Mouse (Mus musculus) embryo, embryonic 10 days (tissue): ENCODE measurements at regions not wholly inside any gene's neighbourhood (a gene's known extent, or its start where the extent isn't known, plus 50 kb on each side); places are given as distances from the start of the nearest gene placed in this dataset.

Source experiments
- DNase-seq: peaks from one replicate; pipeline ENCODE4 v3.0.0-alpha.2; 2015; ENCODE audit warnings: low spot score

GRCm38 (mm10) chr2:148622216-148622615, 50.2 kb upstream of the Nxt1 start:
- DNase-seq, result no peak

- DNase-seq, result no peak
These were observed 60.5 kb upstream of the Nxt1 start for GRCm38 (mm10) chr2:148611911-148612310.

DNA sequence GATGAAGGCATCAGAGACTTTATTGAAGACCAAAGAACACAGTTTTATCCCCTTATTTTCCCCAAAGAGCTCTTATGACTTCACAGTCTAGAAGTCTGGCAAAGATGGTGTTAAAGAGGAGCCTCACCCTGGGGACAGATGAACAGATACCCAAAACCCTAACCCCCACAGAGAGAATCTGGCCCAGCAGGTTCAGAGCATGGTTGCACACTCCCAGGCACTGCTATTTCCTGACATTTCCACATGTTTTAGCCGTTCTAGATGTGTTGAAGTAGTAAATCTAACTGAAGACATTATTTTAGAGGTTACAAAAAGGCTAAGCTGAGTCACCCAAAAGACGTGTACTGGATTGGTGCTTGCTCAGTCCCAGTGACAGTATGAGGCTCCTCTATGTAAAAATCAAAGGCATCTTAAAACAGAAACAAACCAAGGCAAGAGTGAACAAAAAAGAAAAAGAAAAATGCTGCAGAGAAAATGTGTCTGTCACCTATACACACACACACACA, 66.9 kb upstream of the Nxt1 start:
- no peak for DNase-seq

DNA sequence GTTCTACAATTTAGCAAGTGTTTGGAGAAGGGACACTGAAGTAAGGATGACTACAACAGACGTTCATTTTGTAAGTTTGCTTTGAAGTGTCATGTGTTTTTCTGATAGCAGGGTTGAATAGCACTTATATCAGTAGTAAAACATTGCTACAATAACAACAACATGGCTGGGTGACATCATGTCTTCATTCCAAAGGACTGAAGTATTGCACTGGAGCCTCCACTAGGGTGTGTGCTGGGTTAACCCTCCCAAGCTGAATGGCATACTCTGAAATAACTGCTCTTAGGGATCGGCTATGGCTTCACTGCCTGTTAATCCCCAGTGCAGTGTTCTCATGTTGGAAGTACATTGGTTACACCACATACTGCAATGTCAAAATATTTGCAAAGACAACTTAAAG, 68.5 kb upstream of the Nxt1 start:
- DNase-seq, result no peak

- DNase-seq, result no peak
These were observed 69.1 kb upstream of the Nxt1 start for GRCm38 (mm10) chr2:148603315-148603714.

GRCm38 (mm10) chr2:148599498-148599897, 72.9 kb upstream of the Nxt1 start:
- no peak for DNase-seq

DNA sequence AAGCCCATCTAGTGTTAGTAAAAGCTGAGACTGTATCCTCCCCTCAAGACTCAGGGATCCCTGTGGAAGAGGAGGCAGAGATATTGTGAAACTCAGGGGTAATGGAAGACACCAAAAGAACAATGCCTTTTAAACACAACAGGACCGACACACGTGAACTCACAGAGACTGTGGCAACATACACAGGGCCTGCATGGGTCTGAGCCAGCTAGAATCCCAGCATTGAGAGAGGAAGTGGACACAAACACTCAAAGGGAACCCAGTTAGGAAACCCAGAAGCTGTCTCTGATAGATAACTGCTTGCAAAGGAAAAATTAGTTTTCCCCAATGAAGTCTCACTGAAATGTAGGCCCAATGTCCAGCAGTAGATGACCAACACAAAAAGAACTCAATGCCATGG, 75.4 kb upstream of the Nxt1 start:
- no peak for DNase-seq

GRCm38 (mm10) chr2:148585721-148586335, 86.6 kb upstream of the Nxt1 start:
- no peak for DNase-seq

GRCm38 (mm10) chr2:148582208-148582607, 90.2 kb upstream of the Nxt1 start:
- DNase-seq, result no peak

DNA sequence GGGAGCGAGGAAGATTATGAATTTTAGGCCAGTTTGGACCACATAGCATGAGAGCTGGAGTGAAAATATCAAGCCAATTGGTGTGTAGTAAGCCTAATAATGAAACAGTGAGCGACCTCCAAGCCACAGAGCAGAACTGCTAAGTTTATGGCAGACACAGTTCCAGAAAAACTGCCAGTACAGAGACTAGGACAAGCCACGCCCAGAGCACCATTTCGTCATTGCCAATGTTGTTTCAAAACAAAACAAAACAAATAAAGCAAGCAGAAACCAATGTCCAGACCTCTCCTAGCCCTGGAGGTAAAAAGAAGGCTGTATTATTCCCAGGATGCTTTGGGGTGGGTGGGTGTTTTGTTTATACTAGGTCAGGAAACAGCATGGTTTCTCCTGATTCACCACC, 90.7 kb upstream of the Nxt1 start:
- no peak for DNase-seq

- DNase-seq, result peak; percentile 81
These were observed 92.0 kb upstream of the Nxt1 start for GRCm38 (mm10) chr2:148580286-148580966.

- no peak for DNase-seq
These were observed 92.8 kb upstream of the Nxt1 start for GRCm38 (mm10) chr2:148579564-148579963.

- DNase-seq, result no peak
These were observed 93.4 kb upstream of the Nxt1 start for GRCm38 (mm10) chr2:148579027-148579426.

DNA sequence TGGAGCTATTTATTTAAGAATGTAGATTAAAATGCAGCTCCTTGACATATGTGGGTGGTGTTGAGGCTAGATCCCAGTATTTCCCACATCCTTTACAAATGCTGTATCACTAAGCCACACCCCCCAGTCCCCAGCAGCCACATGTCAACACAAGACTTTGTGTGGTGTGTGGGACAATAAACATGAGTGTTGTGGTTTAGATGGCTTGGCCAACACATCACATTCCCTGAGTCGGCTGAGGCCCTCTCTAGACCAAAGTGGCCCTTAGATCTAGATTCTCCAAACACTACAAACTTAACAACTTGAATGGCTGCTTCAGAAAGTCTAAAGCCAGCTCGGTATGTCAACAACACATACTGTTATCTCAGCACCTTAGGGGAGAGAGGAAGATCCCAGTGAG, 94.2 kb upstream of the Nxt1 start:
- no peak for DNase-seq

DNA sequence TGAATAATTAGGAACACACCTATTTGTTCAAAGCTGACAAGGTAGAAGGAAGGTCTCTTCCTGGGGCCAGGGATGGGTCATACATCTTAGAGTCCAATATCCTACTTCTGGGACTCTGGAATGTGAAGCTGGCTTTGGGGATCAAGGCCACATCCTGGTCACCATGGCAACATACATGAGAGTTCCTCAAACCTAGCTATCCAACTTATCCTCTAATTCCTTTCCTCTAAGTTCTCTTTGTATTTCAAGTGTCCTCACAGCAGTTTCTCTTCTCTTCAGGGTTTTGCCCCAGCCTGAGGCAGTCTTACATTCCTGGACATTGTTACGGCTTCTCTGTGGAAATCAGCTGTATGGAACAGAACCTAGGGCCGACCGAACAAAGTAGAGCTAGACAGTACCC, 97.0 kb upstream of the Nxt1 start:
- DNase-seq, result peak; percentile 6

GRCm38 (mm10) chr2:148572165-148572564, 100.2 kb upstream of the Nxt1 start:
- peak; percentile 86 for DNase-seq

GRCm38 (mm10) chr2:148571616-148572015, 100.8 kb upstream of the Nxt1 start:
- no peak for DNase-seq

DNA sequence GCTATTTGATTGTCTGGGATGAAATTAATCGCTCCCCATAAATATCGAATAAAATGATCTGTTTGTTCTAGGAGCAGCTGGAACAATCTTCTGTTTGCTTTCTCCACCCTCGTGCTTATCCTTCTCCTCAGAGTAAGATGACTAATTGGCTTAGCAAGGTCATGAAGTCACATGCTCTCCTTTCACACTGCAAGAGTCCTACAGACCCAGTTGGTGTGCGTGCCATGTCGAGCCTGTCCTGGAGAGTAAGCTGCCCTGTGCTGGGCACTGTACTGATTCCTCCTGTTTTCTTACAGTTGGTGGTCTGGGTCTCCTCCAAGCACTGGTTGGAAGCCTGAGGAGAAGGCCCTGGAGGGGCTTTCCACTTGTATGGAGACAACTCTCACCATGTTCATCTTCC, 101.4 kb upstream of the Nxt1 start:
- no peak for DNase-seq

GRCm38 (mm10) chr2:148567930-148568481, 104.4 kb upstream of the Nxt1 start:
- DNase-seq, result no peak

GRCm38 (mm10) chr2:148563390-148563789, 109.0 kb upstream of the Nxt1 start:
- DNase-seq, result no peak

DNA sequence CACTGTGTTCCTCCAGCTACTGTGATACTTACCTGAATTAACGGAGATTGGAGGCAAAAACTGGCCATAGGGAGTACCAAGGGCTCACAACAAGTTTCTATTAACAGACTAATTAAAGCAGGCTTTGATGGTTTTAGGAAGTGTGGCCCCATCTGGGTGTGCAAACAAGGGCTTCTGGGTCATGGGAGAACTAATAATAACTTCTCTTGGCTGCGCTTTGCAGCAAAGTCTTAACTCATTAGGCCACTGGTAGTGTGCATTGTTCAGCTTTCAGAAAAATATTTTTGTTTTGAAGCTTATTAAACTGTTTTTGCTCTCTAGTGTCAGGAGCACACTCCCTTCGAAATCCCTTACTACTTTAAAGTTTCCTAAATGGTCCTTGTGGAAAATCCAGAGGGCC, 110.4 kb upstream of the Nxt1 start:
- no peak for DNase-seq

DNA sequence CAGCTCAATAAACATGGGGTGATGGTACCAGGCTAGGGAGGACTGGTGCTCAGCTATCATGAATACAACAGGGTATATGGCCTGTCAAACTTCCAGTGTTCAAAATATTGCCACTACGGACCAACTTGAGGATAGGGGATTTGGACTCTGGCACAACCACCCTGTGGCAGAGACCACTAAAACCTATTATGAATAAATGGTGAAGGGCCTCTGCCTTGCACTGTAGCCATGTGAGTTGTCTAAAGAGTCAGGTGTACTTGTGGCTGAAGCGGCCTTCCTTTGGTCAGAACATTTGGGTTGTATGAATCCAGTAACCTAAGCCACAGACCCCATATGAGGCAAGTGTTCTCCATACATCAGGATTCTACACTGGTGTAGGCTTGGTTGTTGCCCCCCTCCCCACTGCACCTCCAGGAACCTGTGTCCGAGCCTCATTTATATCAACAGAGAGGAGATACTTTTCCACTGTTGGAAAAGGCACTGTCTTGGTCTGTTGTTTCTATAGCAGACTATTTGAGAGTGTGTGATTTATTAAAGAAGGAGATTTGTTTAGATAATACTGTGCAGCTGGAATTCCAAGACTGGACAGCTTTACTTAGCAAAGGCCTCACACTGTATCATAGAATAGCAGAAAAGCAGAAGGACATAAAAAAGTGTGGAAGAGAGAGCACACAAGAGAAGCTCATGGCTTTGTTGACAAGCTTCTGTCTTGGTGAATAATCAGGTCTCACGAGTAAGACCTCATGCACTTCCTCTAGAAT, 112.2 kb upstream of the Nxt1 start:
- no peak for DNase-seq

GRCm38 (mm10) chr2:148559376-148559775, 113.0 kb upstream of the Nxt1 start:
- no peak for DNase-seq
